Mouse (Mus musculus) lung, postnatal 36 days (tissue): ENCODE data around the gene Cilp2.
A peak's percentile ranks its signal among the peaks of the same experiment; 100 is the strongest.

Source experiments
- DNase-seq: peaks from one replicate; pipeline ENCODE4 v3.0.0; 2022; ENCODE audit warnings: mixed read lengths

Cilp2 gene

DNA sequence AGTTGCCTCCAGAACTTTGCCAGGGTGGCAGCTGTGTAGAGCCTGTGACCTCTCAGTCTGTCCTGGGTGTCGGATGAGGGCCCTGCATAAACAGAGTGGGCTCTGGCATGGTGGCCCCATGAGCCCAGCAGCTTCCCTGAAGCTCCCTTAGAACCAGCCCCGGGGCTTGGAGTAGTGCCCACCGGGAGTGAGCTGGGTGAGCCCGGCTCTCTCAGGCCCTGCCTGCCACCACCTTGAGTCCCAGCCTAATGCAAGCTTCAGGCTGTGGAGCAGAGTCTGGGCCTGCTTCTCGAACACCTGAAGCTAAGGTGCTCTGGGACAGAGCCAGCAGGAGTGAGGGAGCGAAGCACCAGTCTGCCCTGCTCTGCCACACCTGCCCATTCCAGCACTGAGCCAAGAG is 16.6 kb downstream of the Cilp2 start:
- DNase-seq, result no peak

DNA sequence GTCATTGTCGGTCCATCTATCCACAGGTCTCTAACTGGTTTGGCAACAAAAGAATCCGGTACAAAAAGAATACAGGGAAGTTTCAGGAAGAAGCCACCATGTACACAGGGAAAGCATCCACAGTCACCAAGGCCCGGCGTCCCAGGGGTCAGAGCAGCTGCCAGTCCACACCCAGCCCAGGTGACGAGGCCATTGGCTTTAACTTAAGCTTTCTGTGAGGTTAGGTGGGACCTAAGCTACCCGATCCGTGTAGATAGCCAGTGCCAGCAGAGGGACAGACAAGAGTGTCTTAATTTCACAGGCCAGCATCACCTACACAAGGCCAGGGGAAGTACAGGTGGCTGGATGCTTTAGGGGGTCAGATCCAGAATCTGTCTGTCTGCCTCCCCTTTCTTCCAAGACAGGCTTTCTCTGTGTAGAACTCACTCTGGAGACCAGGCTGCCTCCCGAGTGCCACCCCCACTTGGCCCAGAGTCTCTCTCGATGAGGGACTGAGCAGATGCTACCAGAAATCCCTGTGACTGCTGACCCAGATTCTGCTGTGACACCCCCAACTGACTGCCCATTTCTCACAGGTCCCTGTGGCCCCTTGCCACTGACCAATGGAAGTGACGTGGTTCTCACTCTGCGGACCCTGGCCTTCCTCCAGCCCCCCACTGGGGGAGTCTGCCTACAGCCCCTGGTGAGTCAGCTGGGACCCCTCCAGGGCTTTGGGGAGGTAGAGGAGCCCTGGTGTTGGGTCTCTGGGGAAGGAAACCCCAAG is 17.3 kb downstream of the Cilp2 start:
- no peak for DNase-seq

DNA sequence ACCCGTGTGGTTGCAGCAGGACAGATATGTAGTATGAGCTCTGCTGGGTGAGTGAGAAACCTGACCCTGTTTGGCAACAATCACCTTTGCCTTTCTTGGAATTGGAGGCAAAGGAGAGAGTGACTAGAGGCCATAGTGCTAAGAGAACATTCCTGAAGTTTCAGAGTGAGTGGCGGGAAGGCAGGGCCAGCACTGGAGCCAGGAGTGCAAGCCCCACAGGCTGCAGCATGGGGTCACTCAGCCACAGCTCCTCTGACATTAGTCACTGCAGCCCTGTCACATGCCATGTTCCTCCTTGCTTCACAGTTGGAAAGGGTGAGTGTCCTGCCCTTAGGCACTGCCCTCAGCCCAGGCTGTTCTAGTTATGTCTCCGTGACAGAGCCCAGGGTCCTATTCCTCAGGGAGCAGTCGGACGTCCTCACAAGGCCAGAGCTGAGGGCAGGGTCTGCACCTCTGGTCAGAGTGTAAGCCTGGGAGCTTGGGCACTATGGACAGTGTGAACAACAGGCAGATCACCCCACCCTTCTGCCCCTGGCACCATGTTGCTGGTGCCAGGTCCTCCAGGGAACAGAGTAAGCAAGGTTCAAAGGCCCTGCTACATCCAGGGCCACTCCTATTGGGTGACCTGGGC is 19.7 kb downstream of the Cilp2 start:
- DNase-seq, result no peak

DNA sequence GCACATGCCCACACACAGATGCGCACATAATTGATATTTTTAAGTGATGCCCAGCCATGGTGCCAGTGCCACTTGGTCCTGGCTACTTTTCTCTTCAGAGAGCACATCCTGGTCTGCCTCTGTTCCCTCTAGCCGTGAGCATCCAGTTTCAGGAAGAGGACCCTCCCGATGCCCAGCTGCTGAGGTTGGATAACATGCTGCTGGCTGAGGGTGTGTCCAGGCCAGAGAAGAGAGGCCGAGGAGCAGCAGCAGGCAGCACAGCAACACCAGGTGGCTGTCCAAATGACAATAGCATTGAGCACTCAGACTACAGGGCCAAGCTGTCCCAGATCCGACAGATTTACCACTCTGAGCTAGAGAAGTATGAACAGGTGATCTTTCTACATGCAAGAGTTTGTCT is 23.3 kb downstream of the Cilp2 start:
- DNase-seq, result no peak

DNA sequence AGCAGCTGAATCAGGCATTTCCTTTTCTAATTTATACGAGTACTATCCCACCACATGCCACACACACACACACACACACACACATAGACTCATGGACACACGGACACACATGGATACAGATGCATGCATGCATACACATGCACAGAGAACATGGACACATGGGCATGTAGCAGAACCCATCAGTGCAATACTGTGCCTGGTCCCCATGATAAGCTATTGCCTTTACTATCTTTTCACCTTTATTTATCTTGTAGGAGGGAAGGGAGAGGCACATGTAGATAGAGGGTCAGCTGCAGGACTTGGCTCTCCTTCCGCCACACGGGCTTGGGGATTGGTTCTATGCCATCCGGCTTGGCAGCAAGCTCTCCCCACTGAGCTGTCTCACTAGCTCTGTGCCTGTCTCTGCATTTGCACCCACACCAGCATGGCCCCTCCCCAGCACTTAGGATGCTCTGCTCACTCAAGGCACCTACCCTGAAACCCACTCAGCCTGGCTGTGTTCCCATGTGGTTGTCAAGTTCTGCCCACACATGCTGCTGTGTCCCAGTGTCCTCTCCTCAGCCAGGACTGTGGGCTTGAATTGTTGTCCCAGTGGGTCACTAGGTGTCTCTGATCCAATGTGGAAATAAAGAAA is 24.0 kb downstream of the Cilp2 start:
- no peak for DNase-seq

DNA sequence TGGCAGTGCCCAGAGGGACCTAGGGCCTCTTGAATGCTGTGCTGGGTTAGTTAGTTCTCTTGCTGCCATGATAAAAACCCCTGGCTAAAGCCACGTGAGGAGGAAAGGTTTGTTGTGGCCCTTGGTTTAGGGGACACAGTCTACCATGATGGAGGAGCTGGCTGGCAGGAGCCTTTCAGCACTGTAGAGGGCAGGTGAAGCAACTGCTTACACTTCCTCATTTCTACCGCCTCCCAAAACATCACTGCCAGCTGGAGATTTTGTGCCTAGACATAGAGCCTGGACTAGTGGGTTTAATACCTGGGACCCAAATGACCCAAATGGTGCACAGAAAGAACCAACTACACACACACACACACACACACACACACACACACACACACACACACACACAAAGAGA is 26.2 kb downstream of the Cilp2 start:
- no peak for DNase-seq

DNA sequence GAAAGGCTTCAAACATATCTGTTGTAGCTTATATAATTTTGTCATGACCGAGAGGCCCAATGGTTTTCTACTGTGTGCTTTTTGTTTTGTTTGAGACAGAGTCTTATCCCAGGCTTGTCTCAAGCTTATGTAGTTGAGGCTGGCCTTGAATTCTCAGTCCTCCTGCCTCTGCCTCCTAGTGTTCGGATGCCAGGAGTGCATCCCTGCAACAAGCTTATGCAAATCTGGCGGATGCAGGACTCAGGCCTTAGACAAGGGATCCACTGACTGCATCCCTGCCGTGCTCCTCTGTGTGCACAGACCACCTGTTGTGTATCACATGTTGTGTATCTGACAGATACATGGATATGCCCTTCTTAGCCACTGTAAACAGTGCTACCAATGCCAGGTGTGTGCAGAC is 26.7 kb downstream of the Cilp2 start:
- no peak for DNase-seq

DNA sequence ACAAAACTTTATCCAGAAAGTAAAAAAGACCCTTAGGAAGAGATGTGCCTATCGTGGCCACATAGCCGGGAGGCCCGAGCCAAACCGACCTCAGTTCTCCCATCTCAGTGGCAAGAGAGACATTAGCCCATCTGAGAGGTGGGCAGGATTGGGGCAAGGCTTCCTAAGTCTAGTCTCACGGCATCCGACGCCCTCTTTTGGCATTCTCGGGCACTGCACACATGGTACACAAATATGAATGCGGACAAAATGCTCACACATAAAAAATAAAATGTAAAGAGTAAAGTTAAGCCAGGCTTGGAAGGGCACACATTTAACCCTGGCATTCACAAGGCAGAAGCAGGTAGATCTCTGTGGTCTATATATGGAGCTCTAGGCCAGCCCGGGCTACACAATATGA is 33.6 kb downstream of the Cilp2 start:
- DNase-seq, result no peak

DNA sequence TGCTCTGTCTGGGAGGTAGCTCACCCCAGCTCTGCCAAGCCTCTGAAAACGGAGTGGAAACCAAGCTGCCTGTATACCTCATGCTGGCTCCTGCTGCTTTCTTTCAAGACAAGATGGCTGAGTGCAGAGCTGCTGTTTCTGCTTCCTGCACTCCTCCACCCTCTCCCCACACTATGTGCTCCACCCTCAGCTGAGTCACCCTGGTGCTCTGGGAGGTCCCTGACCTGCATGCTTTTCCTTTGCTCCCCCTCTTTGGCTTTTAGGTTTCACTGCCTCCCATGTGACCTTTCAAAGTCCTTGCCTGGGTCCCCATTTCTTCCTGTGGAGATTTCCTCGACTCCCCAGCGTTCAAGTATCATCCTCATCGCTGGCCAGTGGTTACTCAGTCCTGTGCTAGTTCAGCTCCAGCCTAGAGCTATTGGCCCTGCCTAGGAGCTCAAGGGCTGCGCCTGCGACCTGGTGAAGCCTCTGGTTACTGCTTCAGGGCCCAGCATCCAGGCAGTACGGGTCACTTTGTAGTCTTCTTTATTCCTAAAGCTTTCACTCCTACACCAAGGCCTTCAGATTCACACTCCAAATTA is 36.5 kb downstream of the Cilp2 start:
- DNase-seq, result no peak

DNA sequence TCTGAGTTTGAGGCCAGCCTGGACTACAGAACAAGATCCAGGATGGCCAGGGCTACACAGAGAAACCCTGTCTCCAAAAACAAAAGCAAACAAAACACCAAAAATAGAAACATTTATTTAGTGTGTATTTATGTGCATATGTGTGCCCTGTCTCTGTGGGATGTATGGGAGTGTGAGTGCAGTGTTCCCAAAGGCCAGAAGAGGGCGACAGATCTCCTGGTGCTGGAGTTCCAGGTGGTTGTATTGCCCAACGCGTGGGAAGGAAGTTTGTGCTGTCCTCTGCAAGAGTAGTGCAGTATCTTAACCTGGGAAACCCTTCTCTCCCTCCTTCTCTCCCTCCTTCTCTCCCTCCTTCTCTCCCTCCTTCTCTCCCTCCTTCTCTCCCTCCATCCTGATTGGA is 37.6 kb downstream of the Cilp2 start:
- peak; percentile 16 for DNase-seq

DNA sequence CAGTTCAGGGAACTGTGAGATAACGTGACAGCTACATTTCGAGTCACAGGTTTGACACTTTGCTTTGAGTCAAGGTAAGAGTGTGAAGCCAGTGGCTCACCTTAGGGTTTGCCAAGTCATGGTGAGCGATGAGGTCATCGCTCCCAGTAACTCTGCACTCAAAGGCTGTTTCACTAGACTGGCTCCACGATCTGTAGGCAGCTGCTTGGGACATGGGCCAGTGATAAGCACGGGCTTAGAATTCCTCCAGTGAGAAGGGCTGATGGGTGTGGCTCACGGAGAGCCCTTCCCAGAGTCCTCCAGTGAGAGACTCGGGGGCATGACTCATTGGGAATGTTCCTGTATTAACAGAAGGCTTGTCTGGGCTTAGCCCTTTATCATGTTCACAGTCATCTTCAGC is 38.5 kb downstream of the Cilp2 start:
- peak; percentile 78 for DNase-seq

DNA sequence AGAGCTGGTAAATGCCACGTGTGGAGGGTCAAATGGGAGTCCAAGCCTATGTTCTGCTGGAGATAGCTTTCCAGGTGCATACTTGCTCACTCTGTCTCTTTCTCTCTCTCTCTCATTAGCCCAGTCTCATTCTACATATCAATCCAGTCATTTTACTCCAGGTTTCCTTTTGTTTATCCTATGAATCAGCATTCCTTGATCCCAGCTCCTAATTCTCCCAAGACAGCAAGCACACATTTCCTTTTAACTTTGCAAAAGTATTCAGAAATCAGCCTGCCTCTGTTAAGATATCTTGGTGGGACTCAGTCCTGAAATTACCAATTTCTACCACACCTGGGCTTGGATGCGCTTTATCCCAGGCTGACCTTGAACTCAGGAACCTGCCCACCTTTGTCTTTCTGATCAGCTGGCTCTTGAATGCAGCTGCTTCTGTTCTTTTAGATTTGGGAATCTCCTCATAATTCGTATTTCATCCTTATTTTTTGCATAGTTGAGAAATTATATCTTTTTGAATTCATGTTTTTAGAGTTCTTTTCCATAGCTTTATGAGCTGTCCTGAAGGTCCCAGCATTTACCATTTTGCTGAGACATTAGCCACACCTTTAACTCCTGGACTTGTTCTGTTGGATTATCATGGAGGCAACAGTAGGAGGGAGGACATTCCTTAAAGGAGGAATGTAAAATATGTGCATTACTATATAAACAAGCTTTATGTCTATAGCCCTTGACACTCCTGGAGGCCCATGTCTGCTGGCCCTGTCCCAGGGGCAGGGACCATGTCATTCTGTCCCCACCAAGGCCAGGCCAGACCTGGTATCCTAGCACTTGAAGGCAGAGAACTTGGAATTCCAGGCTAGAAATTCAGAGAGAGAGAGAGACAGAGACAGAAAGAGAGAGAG is 40.1 kb downstream of the Cilp2 start:
- DNase-seq, result no peak

DNA sequence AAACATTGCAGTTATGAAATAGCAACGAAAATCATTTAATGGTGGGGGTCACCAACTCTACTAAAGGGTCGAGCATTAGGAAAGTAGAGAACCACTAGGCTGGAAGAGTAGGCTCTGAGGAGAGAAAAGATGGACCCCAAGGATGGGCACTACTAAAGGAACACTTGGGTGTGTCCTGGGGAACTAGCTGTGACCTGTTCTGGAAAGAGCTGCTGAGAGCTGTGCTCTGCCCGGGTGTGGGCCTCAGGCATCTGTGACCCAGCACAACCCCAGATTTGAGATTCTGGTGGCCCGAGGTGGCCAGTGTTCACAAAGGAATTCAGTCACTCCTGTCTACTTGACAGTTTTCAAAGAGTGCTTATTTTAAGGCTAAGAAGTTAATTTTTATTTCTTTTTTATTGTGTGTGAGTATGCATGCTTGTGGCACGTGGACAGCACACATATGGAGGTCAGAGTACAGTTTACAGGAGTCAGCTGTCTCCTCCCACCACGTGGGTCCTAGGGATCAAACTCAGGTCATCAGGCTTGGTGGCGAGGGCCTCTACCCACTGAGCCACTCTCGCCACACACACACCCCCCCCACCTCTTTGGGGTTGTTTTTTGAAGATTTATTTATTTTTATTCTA is 50.3 kb downstream of the Cilp2 start:
- no peak for DNase-seq

DNA sequence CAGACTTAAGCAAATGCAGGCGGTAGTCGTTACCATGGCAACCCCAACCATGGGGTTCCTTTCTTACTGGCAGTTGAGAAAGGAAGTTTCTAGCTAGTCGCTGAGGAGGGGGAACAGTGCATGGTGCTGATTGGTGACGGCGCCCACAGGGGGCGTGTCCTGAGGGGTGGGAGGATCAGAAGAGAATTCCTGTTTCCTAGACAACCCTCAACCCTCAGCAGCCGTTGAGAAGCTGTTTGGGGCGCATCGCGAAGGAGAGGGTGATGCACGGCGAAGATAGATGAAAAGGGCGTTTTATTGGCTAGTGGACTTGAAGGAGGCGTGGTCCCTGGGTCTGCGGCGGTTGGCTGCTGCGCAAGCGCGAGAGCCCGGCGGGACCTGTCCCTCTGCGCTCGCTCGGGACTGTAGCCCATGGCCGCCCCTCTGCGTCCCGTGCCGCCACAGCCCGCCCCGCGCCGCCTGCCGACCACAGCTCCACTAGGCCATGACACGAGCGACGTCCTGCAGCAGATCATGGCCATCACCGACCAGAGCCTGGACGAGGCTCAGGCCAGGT is 55.1 kb downstream of the Cilp2 start, which contains the start of gene Pbx4:
Gene Pbx4, plus strand, starts transcription at position 194 of the 556 bp plus-strand sequence.
- DNase-seq, result peak; percentile 88
